Mouse (Mus musculus): ENCODE results near the gene Prcc. TPM values are rescaled to one million over a fixed set of nuclear protein-coding genes. Genes with fewer than 3 reads are reported as not detected.
A peak's percentile ranks its signal among the peaks of the same experiment; 100 is the strongest.

The Prcc gene
- total and polyA plus RNA-seq, 2 experiments from 2014 or later: 20.6 to 77.1 TPM

DNA sequence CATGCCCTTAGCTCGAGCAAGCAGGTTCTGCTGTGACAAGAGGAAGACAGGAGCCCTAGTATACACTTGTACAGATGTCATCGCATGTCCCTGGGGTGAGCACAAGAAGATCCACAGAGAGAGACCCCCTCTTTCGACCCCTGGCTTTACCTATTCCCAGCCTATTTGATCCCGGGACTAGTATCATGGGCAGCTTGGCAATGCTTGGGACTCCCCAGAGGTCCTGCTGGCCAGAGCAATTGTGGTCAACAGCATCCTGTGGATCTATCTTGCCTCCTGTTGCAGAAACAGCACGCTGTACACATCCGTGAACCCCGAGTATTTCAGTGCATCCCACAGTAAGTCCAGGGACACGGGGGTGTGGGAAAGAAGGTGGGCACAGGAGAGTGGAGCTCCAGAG is 74.1 kb downstream of the Prcc start:
- Histone ChIP-seq H3K4me1 (ENCODE audit: insufficient read depth) (0 out of 2 replicates have a peak, but pooled peaks cover 4% of the 10 kb centered on the region), H3K27me3 (ENCODE audit: insufficient read depth, low read length) (peaks cover 24% of the 10 kb centered on the region), H3K9me3 (ENCODE audit: low read length) (no peaks in the 10 kb centered on the region), H3K36me3 (ENCODE audit: insufficient read depth) (no peaks in the 10 kb centered on the region), H3K27ac (ENCODE audit: low read depth, low read length) (no peak overlapping the region), H3K9ac (no peak overlapping the region), H3K4me2 (ENCODE audit: low read depth) (no peak overlapping the region), H3K4me3 (ENCODE audit: low read depth, low read length) (no peak overlapping the region)
- TF ChIP-seq CTCF (IDR thresholded peaks at IDR 0.05; ENCODE audit: low read depth): no peak
- 85% methylated on average over 8 of the region's 8 CpGs for WGBS
- DNase-seq (no peak), ATAC-seq (no peak)

DNA sequence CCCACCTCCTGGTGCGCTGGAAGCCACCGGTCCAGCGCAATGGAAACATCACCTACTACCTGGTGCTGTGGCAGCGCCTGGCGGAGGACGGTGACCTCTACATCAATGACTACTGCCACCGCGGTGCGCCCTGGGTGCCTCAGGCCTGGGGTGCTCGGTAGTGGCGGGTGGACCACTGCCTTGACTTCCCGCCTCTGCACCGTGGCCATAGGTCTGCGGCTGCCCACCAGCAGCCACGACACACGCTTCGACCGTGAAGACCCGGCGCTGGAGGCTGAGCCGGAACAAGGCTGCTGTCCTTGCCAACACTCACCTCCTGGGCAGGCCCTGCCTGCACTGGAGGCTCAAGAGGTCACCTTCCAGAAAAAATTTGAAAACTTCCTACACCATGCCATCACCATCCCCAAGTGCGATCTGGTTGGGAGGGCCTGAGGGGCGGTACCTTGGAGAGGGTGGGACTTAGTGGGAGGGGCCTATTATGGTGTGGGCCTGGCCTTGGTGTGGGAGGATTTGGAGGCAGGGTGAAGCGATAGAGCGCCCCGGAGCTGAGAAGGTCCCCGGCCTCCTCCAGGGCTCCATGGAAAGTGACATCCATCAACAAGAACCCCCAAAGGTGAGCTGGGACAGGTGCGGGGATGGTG is 76.0 kb downstream of the Prcc start:
- TF ChIP-seq CTCF (IDR thresholded peaks at IDR 0.05; ENCODE audit: low read depth): no peak
- Histone ChIP-seq H3K9ac (no peak overlapping the region), H3K4me1 (ENCODE audit: insufficient read depth) (0 out of 2 replicates have a peak, but pooled peaks cover 4% of the 10 kb centered on the region), H3K4me3 (ENCODE audit: low read depth, low read length) (peak overlapping the region; percentile 20), H3K4me2 (ENCODE audit: low read depth) (peak overlapping the region; percentile 39), H3K27me3 (ENCODE audit: insufficient read depth, low read length) (peaks cover 24% of the 10 kb centered on the region), H3K36me3 (ENCODE audit: insufficient read depth) (no peaks in the 10 kb centered on the region), H3K9me3 (ENCODE audit: low read length) (no peaks in the 10 kb centered on the region), H3K27ac (ENCODE audit: low read depth, low read length) (no peak overlapping the region)
- peak; percentile 34; the same call in 1 of the 2 replicates for ATAC-seq
- WGBS: 9% methylated on average over 28 of the region's 28 CpGs
- DNase-seq: no peak

Other genes with a start within 250 kb of the Prcc start
- 2.2 and 3.0 TPM in 2 replicates for gene Lrrc71, start 137.0 kb downstream of the Prcc start, total RNA-seq (2014; rRNA removed)
- gene Lrrc71, start 137.0 kb downstream of the Prcc start, polyA plus RNA-seq (2015; fragmentation: Nextera tagmentation; extraction: Ambion mirVana): 0.77 and 1.6 TPM in 2 replicates
- 1.5 and 2.2 TPM in 2 replicates for gene Ntrk1, start 90.4 kb downstream of the Prcc start, total RNA-seq (2014; rRNA removed)
- gene Ntrk1, start 90.4 kb downstream of the Prcc start, polyA plus RNA-seq (2015; fragmentation: Nextera tagmentation; extraction: Ambion mirVana): 1.7 and 2.9 TPM in 2 replicates
- 0.54 and 8.7 TPM in 2 replicates for gene Insrr, start 88.7 kb downstream of the Prcc start, total RNA-seq (2014; rRNA removed)
- 0.23 TPM in 2 replicates for gene Insrr, start 88.7 kb downstream of the Prcc start, polyA plus RNA-seq (2015; fragmentation: Nextera tagmentation; extraction: Ambion mirVana)
- gene Pear1, start 61.3 kb downstream of the Prcc start, total RNA-seq (2014; rRNA removed): 10.4 and 12.3 TPM in 2 replicates
- gene Pear1, start 61.3 kb downstream of the Prcc start, polyA plus RNA-seq (2015; fragmentation: Nextera tagmentation; extraction: Ambion mirVana): 4.3 and 4.9 TPM in 2 replicates
- gene Sh2d2a, start 38.9 kb downstream of the Prcc start, total RNA-seq (2014; rRNA removed): not detected in 2 replicates
- not detected in 2 replicates for gene Sh2d2a, start 38.9 kb downstream of the Prcc start, polyA plus RNA-seq (2015; fragmentation: Nextera tagmentation; extraction: Ambion mirVana)
- gene Hdgf, start 20.7 kb upstream of the Prcc start, total RNA-seq (2014; rRNA removed): 116 and 121 TPM in 2 replicates
- 147 and 160 TPM in 2 replicates for gene Hdgf, start 20.7 kb upstream of the Prcc start, polyA plus RNA-seq (2015; fragmentation: Nextera tagmentation; extraction: Ambion mirVana)
- 47.0 and 68.4 TPM in 2 replicates for gene Mrpl24, start 33.9 kb upstream of the Prcc start, total RNA-seq (2014; rRNA removed)
- gene Mrpl24, start 33.9 kb upstream of the Prcc start, polyA plus RNA-seq (2015; fragmentation: Nextera tagmentation; extraction: Ambion mirVana): 43.4 and 45.7 TPM in 2 replicates
- gene Isg20l2, start 44.7 kb upstream of the Prcc start, total RNA-seq (2014; rRNA removed): 29.1 and 31.9 TPM in 2 replicates
- 16.1 and 19.3 TPM in 2 replicates for gene Isg20l2, start 44.7 kb upstream of the Prcc start, polyA plus RNA-seq (2015; fragmentation: Nextera tagmentation; extraction: Ambion mirVana)
- 19.3 and 31.8 TPM in 2 replicates for gene Rrnad1, start 45.1 kb upstream of the Prcc start, total RNA-seq (2014; rRNA removed)
- 10.9 and 15.6 TPM in 2 replicates for gene Rrnad1, start 45.1 kb upstream of the Prcc start, polyA plus RNA-seq (2015; fragmentation: Nextera tagmentation; extraction: Ambion mirVana)
- gene Crabp2, start 63.1 kb upstream of the Prcc start, total RNA-seq (2014; rRNA removed): 16.8 and 17.4 TPM in 2 replicates
- 24.7 and 28.1 TPM in 2 replicates for gene Crabp2, start 63.1 kb upstream of the Prcc start, polyA plus RNA-seq (2015; fragmentation: Nextera tagmentation; extraction: Ambion mirVana)
- 32.4 and 39.2 TPM in 2 replicates for gene Nes, start 85.5 kb upstream of the Prcc start, total RNA-seq (2014; rRNA removed)
- gene Nes, start 85.5 kb upstream of the Prcc start, polyA plus RNA-seq (2015; fragmentation: Nextera tagmentation; extraction: Ambion mirVana): 14.5 and 17.9 TPM in 2 replicates
- gene Bcan, start 114.6 kb upstream of the Prcc start, total RNA-seq (2014; rRNA removed): 140 and 146 TPM in 2 replicates
- gene Bcan, start 114.6 kb upstream of the Prcc start, polyA plus RNA-seq (2015; fragmentation: Nextera tagmentation; extraction: Ambion mirVana): 99.1 and 133 TPM in 2 replicates
- gene Hapln2, start 142.0 kb upstream of the Prcc start, total RNA-seq (2014; rRNA removed): 0.38 and 0.92 TPM in 2 replicates
- 0.31 and 0.69 TPM in 2 replicates for gene Hapln2, start 142.0 kb upstream of the Prcc start, polyA plus RNA-seq (2015; fragmentation: Nextera tagmentation; extraction: Ambion mirVana)
- 9.8 and 10.6 TPM in 2 replicates for gene Gpatch4, start 157.5 kb upstream of the Prcc start, total RNA-seq (2014; rRNA removed)
- gene Gpatch4, start 157.5 kb upstream of the Prcc start, polyA plus RNA-seq (2015; fragmentation: Nextera tagmentation; extraction: Ambion mirVana): 34.6 and 35.5 TPM in 2 replicates
- 78.9 and 81.6 TPM in 2 replicates for gene Naxe, start 172.9 kb upstream of the Prcc start, total RNA-seq (2014; rRNA removed)
- gene Naxe, start 172.9 kb upstream of the Prcc start, polyA plus RNA-seq (2015; fragmentation: Nextera tagmentation; extraction: Ambion mirVana): 161 and 170 TPM in 2 replicates
- 0.05 and 0.08 TPM in 2 replicates for gene Ttc24, start 192.7 kb upstream of the Prcc start, total RNA-seq (2014; rRNA removed)
- gene Ttc24, start 192.7 kb upstream of the Prcc start, polyA plus RNA-seq (2015; fragmentation: Nextera tagmentation; extraction: Ambion mirVana): not detected in 2 replicates
- gene Iqgap3, start 196.4 kb upstream of the Prcc start, total RNA-seq (2014; rRNA removed): 3.1 and 6.8 TPM in 2 replicates
- 1.6 and 2.0 TPM in 2 replicates for gene Iqgap3, start 196.4 kb upstream of the Prcc start, polyA plus RNA-seq (2015; fragmentation: Nextera tagmentation; extraction: Ambion mirVana)